Mouse (Mus musculus) Patski (cell line): ENCODE measurements at regions not wholly inside any gene's neighbourhood (a gene's known extent, or its start where the extent isn't known, plus 50 kb on each side); places are given as distances from the start of the nearest gene placed in this dataset.

Experiments
- ATAC-seq: fragments of 100-300 bp; one replicate; pipeline ENCODE4 v1.8.0; 2021
- CTCF ChIA-PET: fragments of 350-600 bp; sonication (Branson Sonifier 250); formaldehyde crosslinking; loops from one replicate; lab custom pipeline; 2022; ENCODE audit warnings: inconsistent platforms; lab: Charles Lee
- POLR2A ChIA-PET: fragments of 350-600 bp; sonication (Branson Sonifier 250); formaldehyde crosslinking; loops from one replicate; lab custom pipeline; 2022; ENCODE audit warnings: antibody characterized with exemption, inconsistent platforms; lab: Charles Lee
- DNase-seq: peaks from one replicate; pipeline ENCODE4 v3.0.0-alpha.2; 2011; ENCODE audit warnings: low read depth, low spot score
- H3K27me3 ChIP-seq: fragments of 371-371 bp; one replicate; pipeline ENCODE4 v1.5.1; 2021
- CTCF ChIP-seq: fragments of 100-300 bp; IDR thresholded peaks from one replicate; pipeline ENCODE4 v1.5.1; 2021
- in situ Hi-C: fragments of 300-500 bp; cut with MboI; formaldehyde crosslinking; loops from 3 replicates; pipeline ENCODE4 v1.11.1; 2018; ENCODE audit warnings: low pct_unique_long_range_greater_than_20kb, mixed read lengths

DNA sequence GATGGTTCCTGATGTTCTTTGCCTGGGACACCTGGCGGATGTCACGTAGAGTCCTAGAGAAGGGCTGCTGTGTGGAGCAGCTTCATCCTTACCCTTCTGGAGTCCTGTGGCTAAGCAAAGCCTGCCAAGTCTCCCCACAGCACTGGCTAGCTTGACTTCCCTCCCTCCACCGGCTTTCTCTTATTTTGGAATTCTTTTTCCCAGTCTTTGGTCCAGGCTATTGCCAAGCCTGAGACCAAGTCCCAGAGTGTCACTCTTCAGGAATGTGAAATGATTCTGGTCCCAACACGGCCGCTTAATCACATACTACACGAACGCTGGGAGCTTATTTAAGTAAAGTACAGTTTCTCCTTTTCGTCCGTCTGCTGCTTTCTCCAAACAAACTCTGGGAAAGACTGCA, 146.4 kb downstream of the Fndc1 start:
- ATAC-seq (no peak), DNase-seq (no peak)
- TF ChIP-seq CTCF, result no peak
- CTCF ChIA-PET, result interaction anchor here (1.1 kb wide), 1 partner anchor 14 kb away, joined by 3 read pairs; no protein-coding TSS in a partner anchor
- in situ Hi-C loops, result no loop called here
- no peaks in the 10 kb centered on the region for H3K27me3 ChIP-seq
- POLR2A ChIA-PET, result interaction anchor here (0.6 kb wide), 1 partner anchor 140 kb away, joined by 3 read pairs; no protein-coding TSS in a partner anchor

DNA sequence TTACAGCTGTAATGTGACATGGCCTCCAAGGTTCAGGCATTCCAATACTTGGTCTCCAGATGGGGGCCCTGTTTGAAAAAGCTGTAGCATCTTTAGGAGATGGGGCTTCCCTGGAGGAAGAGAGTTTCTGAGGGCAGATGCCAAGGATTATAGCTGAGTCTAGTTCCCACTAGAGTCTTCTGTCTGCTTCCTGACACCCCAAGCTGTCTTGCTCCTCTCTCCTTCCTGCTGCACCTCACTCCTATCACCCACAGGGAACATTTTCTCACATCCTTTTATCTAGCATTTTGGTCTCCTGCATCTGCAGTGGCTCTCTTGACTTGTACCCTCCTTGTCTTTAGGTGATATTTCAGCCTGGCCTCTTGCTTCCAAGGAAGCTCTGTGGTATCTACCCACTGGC, 147.3 kb downstream of the Fndc1 start:
- no peak for TF ChIP-seq CTCF
- POLR2A ChIA-PET, result no interaction called here
- in situ Hi-C loops, result no loop called here
- no peak for ATAC-seq
- CTCF ChIA-PET, result no interaction called here
- no peaks in the 10 kb centered on the region for H3K27me3 ChIP-seq
- DNase-seq, result no peak

DNA sequence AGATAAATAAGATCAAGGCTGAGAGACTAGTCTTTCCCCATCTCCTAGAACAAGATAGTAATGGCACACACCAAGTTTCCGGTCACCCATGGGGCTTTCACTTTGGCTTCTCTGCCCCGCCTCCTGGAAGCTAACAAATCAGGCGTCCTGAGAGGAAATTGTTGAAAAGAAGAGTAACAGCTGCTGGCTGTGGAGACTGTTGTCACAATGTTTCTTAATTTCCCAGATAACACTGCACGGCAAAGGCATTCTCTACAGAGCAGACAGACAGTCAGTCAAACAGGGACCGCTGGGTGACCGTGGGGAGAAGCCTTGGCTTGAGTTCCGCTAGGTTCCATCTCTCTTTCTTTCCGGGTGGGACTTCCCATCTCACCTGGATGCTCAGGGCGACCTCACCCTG, 148.2 kb downstream of the Fndc1 start:
- no peaks in the 10 kb centered on the region for H3K27me3 ChIP-seq
- ChIA-PET POLR2A (no interaction called here), CTCF (interaction anchor here (2.0 kb wide), 1 partner anchor 9 kb away, joined by 7 read pairs; no protein-coding TSS in a partner anchor)
- DNase-seq, result no peak
- no peak for TF ChIP-seq CTCF
- in situ Hi-C loops, result no loop called here
- ATAC-seq, result no peak

DNA sequence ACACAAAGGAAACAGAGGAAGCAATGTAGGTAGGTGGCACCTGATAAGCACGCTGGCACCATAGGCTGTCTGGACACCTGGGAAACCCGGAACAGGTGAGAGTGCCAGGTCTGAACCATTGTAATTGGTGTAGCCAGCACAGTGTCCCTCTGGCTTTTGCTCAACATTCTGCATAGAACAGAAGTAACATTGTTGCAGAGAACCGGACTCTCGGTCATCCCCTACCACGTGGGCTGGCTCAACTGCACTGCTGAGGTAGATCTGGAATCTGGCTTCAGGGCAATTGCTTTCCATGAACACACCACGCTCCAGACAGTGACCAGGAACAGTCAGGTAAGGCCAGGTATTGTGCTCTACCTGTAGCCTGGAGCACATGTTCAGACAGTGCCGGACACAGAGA, 149.3 kb downstream of the Fndc1 start:
- in situ Hi-C loops, result no loop called here
- no peak for TF ChIP-seq CTCF
- H3K27me3 ChIP-seq, result no peaks in the 10 kb centered on the region
- CTCF ChIA-PET, result interaction anchor here (1.6 to 2.0 kb wide), 2 partner anchors 10 to 12 kb away, joined by 4 to 7 read pairs; no protein-coding TSS in a partner anchor
- DNase-seq, result no peak
- POLR2A ChIA-PET, result no interaction called here
- no peak for ATAC-seq

DNA sequence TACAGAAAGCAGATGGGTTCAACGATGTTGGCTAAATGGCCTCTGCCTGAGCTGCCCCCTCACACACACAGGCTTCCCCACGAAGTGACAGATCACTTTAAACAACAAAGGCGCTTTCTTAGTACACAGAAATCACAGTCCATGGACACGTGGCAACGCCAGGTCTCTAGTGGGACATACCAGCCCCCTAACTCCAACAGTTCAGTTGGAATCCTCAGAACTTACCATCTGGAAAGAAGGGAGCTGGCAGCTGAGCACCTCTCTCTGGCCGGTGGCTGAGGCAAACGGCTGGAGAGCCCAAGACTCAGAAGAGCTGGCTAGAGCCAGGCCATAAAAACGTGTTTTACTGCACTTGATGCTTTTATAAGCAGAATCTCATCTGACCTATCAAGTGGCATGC, 149.8 kb downstream of the Fndc1 start:
- H3K27me3 ChIP-seq, result no peaks in the 10 kb centered on the region
- no peak for TF ChIP-seq CTCF
- ATAC-seq, result no peak
- ChIA-PET POLR2A (no interaction called here), CTCF (interaction anchor here (1.1 to 2.0 kb wide), 3 partner anchors 9 to 11 kb away, joined by 3 to 7 read pairs (median 4); no protein-coding TSS in a partner anchor)
- in situ Hi-C loops, result no loop called here
- DNase-seq, result no peak

DNA sequence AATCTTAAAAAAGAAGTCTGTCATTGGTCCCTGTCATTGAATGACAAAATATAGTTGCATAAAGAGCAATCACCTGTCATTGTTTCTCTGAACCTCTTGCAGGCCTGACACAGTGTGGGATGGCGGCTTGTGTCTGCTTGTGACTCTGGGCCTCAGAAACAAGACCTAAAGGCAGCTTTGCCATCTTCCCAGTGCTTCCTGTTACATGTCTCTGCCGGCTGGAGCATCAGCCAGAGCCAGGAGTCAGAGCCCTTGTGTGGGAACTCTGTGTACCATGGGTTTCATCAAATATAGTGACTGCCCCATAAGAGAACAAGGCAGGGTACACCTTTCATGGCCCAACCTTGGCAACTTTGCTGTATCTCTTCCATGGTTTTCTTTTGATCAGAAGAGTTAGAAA, 150.3 kb downstream of the Fndc1 start:
- CTCF ChIA-PET, result interaction anchor here (1.1 to 1.6 kb wide), 2 partner anchors 10 kb away, joined by 3 to 4 read pairs; no protein-coding TSS in a partner anchor
- no peaks in the 10 kb centered on the region for H3K27me3 ChIP-seq
- no peak for DNase-seq
- no peak for ATAC-seq
- TF ChIP-seq CTCF, result no peak
- in situ Hi-C loops, result no loop called here
- POLR2A ChIA-PET, result no interaction called here

DNA sequence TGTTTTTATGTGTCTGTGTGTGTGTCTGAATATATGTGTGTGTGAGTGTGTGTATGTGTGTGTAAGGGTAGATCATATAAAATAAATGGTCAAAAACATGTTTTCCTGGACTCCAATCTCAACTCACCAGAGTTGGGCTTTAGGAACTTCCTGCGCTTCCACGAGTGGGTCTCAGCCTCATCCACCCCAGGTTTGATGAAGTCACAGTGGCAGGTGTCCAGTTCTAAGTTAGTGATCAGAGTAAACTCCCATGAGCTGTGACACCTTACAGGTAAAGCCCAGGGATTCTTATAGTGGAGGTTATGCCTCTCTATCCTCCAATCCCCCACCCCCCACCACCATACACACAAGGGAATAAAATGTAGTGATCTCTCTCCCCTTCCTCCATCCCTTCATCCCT, 152.6 kb downstream of the Fndc1 start:
- ATAC-seq (no peak), DNase-seq (no peak)
- in situ Hi-C loops, result no loop called here
- ChIA-PET POLR2A (no interaction called here), CTCF (no interaction called here)
- TF ChIP-seq CTCF, result no peak
- no peaks in the 10 kb centered on the region for H3K27me3 ChIP-seq

DNA sequence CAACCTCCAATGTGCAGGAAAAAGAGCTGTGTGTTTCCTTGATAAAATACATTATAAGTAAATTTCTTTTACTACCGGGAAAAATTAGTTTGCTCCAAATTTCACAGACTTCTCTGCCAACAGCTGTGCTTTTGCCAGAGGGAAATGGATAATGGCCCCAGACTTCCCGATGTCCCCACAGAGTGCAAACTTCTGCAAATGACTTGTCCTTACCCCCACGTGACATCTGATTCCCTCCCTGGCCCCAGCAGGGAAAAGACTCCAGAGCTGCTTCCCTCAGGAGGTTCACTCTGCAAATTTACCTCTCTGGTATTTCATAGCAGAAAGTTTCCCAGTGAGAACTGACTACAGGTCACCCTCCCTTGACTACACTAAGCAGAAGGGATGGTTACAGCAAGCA, 159.3 kb downstream of the Fndc1 start:
- ATAC-seq, result no peak
- DNase-seq, result no peak
- in situ Hi-C loops, result no loop called here
- no peak for TF ChIP-seq CTCF
- ChIA-PET CTCF (interaction anchor here (1.1 kb wide), 1 partner anchor 26 kb away, joined by 3 read pairs; no protein-coding TSS in a partner anchor), POLR2A (no interaction called here)
- H3K27me3 ChIP-seq, result no peaks in the 10 kb centered on the region

DNA sequence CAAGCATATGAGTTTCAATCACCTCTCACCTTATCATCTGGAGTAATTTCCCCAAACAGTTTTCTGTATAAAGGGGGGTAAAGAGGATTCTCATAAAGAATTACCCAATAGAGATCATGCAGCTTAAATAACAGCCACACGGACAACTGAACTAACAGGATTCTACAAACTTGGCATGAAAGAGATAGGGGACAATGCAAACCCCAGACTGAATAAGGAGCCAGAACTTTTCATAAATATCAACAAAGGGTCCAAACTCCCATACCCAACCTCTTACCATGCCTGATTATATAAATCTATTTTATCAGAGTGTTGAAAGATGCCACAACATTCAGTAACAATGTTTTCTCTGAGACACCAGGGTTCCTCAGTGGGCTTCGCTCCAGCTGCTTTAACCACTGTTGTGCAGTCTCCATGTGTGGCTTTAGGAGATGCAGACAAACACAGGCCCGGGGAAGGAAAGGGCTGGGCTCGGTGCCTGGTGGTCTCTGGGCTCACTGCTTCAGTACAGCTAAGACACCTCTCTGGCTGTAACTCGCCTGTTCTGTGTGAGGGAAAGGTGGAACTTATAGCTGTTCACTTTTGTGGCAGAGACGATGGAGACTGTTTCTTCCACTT, 160.2 kb downstream of the Fndc1 start:
- no peaks in the 10 kb centered on the region for H3K27me3 ChIP-seq
- in situ Hi-C loops, result no loop called here
- CTCF ChIA-PET, result interaction anchor here (1.0 to 1.1 kb wide), 3 partner anchors 10 to 30 kb away, joined by 3 to 4 read pairs (median 3); no protein-coding TSS in a partner anchor
- DNase-seq (no peak), ATAC-seq (no peak)
- no peak for TF ChIP-seq CTCF
- POLR2A ChIA-PET, result interaction anchor here (0.5 to 0.9 kb wide), 2 partner anchors 26 to 141 kb away, joined by 3 read pairs; no protein-coding TSS in a partner anchor

DNA sequence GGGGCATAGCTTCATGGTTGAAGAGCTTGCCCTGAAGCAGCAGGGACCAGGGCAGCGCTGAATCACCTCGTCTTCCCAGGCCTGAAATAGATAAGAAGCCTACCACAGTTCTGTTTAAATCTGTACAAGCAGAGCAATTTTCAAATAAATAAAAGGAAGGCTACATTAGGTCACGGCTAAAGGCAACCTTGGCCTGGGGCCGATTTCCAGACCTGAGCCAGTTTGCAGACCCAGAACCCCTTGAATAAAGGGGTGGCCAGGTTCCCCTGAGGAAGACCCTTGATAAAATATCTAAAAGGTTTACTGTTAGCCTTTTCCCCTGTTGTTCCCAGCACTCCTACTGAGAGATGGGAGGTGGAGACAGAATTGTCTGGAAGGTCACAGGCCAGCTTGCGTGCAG, 160.9 kb downstream of the Fndc1 start:
- ChIA-PET POLR2A (no interaction called here), CTCF (interaction anchor here (1.0 kb wide), 2 partner anchors 11 to 31 kb away, joined by 3 to 4 read pairs; no protein-coding TSS in a partner anchor)
- H3K27me3 ChIP-seq, result no peaks in the 10 kb centered on the region
- ATAC-seq, result no peak
- TF ChIP-seq CTCF, result no peak
- in situ Hi-C loops, result no loop called here
- no peak for DNase-seq

DNA sequence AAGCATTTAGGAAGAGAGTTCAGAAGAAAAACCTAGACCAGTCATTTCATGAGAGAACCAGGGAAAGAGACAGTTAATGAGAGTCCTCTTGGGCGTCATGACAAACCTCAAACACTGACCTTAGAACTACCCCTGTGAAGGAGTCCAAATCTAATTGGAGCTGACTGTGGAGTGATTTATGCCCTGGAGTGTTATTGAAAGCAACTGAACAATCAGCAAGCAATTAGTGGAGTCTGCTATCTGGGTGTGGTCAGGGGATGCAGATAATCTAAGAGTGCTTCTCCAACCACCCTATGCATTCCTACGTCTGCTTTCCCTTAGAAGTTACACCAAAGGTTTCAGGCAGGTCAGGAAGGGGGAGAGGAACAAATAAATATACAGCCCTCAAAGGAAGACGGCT, 161.4 kb downstream of the Fndc1 start:
- no peak for TF ChIP-seq CTCF
- no peaks in the 10 kb centered on the region for H3K27me3 ChIP-seq
- in situ Hi-C loops, result no loop called here
- DNase-seq (no peak), ATAC-seq (no peak)
- ChIA-PET CTCF (interaction anchor here (1.0 kb wide), 1 partner anchor 11 kb away, joined by 4 read pairs; no protein-coding TSS in a partner anchor), POLR2A (no interaction called here)
